Mouse (Mus musculus): Measurements from ENCODE around the gene Zfp382. TPM values are rescaled to one million over a fixed set of nuclear protein-coding genes. Genes with fewer than 3 reads are reported as not detected.
"Not testable (repeated sequence)": the region's sequence is repeated elsewhere in the genome, so short reads cannot be mapped to it uniquely, and the experiment has no call there.

Gene Zfp382
- 1 to 10 TPM; 2.6 to 4.8 TPM for total RNA-seq (2021)
- long read RNA-seq, experiment 1, partial matches to known transcripts: 0 of 2 reads
- long read RNA-seq, experiment 1, other reads (novel, unspliced or antisense): 2 of 2 reads
- long read RNA-seq, experiment 2: 0 reads

DNA sequence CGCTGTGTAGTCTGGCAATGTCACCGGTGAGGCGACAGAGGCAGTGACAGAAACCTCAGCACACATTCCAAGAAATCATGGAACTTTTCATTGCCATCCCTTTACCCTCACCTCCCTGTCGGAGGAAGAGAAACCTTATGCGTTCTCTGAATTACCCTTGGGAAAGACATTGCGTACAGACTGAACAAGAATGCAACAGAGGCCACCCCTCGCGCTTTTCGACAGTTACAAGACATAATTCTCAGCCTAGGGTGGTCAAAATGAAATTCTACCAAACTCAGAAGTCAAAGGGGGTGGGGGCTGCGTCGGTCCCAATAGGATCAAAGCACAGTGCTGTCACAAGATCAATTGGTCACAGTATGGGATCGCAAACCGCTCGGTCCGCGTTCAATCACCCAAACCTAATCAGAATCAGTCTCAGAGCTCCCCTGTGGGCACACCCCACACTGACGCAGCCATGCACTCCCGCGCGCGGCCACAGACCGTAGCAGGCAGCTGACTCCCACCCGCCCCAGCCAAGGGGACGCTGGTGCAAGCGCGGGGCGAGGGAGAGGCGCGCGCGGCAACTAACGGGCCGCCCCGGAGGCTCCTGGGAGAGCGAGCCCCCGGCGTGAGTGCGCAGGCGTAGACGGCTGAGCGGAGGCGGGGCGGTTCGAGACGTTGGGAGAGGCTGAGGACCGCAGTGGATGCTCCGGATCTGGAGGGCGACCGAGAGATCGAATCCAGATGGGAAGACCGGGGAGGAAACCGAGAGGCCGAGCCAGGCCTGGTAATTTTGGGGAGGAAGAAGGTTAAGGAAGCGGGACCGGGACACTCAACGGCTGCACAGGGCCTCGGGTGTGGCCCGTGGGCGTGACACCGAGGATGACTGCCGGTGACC lies at the start of gene Zfp382:
Gene Zfp382 (plus strand): TSS at position 635 of the 880 bp plus-strand sequence.
- peak; percentile 89 for DNase-seq

- DNase-seq: peak; percentile 82
Measured at GRCm38 (mm10) chr7:30072146-30073028, 49.4 kb upstream of the Zfp382 start, which contains the start of gene Zfp82. TSS of gene Zfp82 (minus strand) at chr7:30072900.

DNA sequence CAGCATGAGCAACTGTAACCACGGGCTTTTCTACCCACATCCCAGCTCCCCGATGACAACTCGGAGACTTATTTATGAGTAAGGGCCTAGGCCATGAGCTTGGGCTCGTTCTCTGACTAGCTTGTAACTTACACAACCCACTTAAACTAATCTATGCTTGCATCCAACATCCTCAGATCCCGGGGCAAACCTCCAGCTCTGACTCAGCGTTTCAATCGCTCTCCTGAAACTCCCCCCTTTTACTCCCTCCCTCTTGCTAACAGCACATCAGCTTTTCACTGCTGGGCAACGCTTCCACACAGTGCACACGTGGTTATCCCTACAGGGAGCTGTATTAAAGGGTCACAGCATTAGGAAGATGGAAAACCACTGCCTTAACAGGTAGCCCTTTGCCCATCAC lies 35.2 kb upstream of the Zfp382 start:
- no peak for DNase-seq

DNA sequence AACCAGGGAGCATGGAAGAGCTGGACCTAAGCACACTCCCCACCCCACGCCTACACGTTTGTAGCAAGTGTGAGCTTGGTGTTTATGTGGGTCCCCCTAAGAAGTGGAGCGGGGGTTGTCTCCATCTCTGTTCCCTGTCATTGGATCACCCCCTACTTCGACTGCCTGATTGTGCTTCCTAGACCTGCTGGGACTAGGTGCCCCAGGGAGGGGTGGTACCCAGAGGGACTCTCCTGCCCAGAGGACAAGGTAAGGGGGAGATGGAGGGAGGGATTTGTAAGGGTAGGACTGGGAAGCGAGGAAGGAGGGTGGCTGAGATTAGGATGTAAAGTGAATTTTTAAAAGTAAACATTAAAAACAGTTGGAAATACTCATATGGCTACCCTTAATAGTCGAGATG lies 32.3 kb upstream of the Zfp382 start:
- DNase-seq: no peak

GRCm38 (mm10) chr7:30090092-30090969 lies 31.4 kb upstream of the Zfp382 start, which contains the start of the genes Gm26920 and Zfp566:
TSS of gene Gm26920 (minus strand) at chr7:30090410.
TSS of gene Zfp566 (minus strand) at chr7:30090527.
- DNase-seq: peak; percentile 94

- no peak for DNase-seq
Measured at GRCm38 (mm10) chr7:30090970-30091585, 30.7 kb upstream of the Zfp382 start.

- DNase-seq: no peak
Measured at GRCm38 (mm10) chr7:30092666-30093065, 29.1 kb upstream of the Zfp382 start.

- DNase-seq: no peak
Measured at GRCm38 (mm10) chr7:30093918-30094415, 27.8 kb upstream of the Zfp382 start.

DNA sequence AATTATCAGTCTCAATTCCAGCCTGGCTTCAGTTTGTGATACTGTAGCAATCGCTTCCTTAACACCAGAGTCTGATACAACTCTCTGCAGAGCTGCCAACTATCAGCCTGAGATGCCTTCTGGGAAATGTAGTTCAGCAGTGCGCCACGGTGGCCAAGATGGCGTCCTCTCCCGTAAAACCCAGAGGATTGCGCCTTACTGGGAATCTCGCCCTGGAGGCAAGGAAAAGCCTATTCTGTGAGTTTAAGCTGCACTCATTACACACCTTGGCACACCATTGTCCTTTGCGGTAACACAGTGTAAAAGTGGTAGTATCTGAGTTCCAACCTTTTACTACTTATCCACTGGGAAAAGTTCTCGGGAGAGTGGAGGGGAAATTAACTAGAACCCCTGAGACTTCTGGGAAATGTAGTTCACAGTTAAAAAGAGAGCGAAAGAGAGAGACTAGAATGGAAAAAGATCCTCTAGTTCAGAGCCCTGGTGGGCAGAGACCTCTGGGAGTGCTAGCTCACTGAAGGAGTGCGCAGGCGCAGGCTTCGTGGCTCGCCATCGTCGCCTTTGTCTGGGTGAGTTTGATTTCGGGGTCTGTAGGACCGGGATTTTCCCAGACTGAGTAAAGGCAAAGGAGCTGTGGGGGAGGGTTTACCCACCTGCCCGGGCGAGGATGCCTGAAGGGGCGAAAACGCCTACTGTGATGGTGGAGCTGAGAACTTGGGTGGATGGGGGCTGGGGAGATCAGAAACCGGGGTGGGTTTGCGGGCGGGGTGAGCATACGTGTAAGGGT lies 26.9 kb upstream of the Zfp382 start, which contains the start of gene Zfp260:
Gene Zfp260 (plus strand): TSS at position 132 of the 784 bp plus-strand sequence.
- peak; percentile 88 for DNase-seq

DNA sequence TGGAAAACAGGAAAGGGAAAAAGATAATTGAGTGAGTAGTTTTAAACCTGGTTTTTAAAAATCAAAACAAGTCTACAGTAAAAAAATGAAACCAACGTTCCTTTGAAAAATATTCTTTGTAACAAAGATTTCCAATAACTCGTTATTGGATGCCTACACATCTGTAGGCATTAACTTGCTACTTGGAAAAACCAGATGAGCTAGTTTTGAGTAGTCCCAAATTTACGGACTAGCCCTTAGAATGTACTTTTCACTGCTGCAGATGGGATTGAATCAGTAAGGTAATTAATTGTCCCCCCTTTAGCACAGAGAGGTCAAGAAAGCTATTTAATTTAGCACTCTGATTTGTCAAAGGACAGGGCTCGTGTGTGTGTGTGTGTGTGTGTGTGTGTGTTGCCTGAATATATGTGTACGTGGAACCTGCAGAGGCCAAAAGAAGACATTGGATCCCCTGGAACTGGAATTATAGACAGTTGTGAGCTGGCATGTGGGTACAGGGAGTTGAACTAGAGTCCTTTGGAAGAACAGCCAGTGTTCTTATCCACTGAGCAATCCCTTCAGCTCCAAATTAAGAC lies 26.1 kb upstream of the Zfp382 start:
- DNase-seq: no peak

- no peak for DNase-seq
Measured at GRCm38 (mm10) chr7:30099297-30099696, 22.4 kb upstream of the Zfp382 start.

DNA sequence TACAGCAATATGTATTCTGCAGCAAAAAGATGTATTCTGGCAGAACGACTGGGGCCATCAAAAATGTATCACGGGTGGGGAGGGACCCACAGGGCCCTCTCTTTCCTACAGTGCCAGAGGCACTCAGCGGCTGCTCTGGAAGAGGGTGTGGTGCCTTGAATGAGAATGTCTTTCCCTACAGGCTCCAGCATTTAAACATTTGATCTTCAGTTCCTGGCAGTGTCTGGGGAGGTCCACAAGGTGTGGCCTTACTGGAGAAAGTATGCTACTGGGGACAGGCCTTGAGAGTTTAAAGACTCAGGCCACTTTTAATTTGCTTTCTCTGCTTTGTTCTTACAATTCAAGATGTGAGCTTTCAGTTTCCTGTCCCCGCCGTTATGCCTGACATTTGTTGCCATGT lies 5.7 kb upstream of the Zfp382 start:
- DNase-seq: no peak

GRCm38 (mm10) chr7:30117935-30118334 lies 3.8 kb upstream of the Zfp382 start:
- not testable (repeated sequence) for DNase-seq

GRCm38 (mm10) chr7:30122188-30122530 lies 417 bp downstream of the Zfp382 start:
- no peak for DNase-seq

GRCm38 (mm10) chr7:30129900-30130299 lies 8.2 kb downstream of the Zfp382 start:
- no peak for DNase-seq

DNA sequence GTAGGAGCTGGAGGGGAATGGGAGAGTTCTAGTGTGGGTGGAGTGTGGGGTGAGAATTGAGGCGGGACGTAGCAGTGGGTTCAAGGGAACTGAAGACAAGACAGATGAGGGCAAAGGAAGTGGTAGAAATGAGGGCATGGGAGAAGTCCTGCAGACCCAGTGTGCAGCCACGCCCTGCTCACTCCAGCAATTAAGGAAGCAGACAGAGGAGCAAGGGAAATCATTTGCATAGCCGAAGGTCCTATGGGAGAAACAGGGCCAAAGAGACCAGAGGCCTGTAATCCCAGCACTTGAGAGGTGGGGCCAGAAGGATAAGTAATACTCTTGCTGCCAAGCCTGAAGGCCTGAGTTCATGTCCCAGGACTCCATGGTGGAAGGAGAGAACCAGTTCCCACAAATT lies 10.7 kb downstream of the Zfp382 start:
- no peak for DNase-seq

GRCm38 (mm10) chr7:30136826-30137225 lies 15.1 kb downstream of the Zfp382 start:
- no peak for DNase-seq

DNA sequence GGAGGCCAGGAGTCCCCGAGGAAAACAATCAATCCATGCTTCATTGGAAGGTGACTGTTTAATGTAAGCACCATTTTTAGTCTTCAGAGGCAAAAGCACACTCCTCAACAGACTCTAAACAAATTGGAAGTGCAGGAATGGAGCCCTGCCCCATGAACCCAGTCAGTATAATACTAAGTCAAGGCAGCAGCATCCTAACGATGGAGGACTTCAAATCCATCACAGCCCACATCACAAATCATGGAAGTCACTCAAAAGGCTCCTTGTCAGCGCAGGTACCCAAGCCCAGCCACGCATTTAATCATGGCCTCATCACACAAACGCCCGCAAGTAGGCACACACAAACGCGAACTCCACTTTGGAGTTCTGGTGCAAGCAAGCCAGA lies 21.4 kb downstream of the Zfp382 start:
- no peak for DNase-seq

- DNase-seq: peak; percentile 59
Measured at GRCm38 (mm10) chr7:30143555-30144209, 21.9 kb downstream of the Zfp382 start.

Data from gastrocnemius, postnatal 10 days (tissue).